Mouse (Mus musculus) testis, adult 2 months (tissue): ENCODE results near the gene Neurl4.

Experiments used
- CTCF ChIP-seq: fragments of 200-500 bp; IDR thresholded peaks from 2 replicates; pipeline ENCODE4 v1.5.1; 2012; ENCODE audit warnings: low read depth, mild to moderate bottlenecking, inconsistent platforms, low read length, moderate library complexity; ENCODE audit not compliant: control insufficient read depth, insufficient read depth, insufficient replicate concordance
- POLR2A ChIP-seq: fragments of 200-500 bp; IDR thresholded peaks from 2 replicates; pipeline ENCODE4 v1.6.1; 2012; ENCODE audit warnings: low read depth, mild to moderate bottlenecking, inconsistent platforms, low read length, moderate library complexity; ENCODE audit not compliant: control insufficient read depth

GRCm38 (mm10) chr11:69947337-69948065 lies 46.6 kb downstream of the Neurl4 start:
- TF ChIP-seq POLR2A (no peak), CTCF (no peak)
